Mouse (Mus musculus) liver (tissue): ENCODE results near the gene Endou.

Source experiments
- DNase-seq: peaks from one replicate; pipeline ENCODE4 v3.0.0-alpha.2; 2020; ENCODE audit warnings: mixed read lengths

Gene Endou

DNA sequence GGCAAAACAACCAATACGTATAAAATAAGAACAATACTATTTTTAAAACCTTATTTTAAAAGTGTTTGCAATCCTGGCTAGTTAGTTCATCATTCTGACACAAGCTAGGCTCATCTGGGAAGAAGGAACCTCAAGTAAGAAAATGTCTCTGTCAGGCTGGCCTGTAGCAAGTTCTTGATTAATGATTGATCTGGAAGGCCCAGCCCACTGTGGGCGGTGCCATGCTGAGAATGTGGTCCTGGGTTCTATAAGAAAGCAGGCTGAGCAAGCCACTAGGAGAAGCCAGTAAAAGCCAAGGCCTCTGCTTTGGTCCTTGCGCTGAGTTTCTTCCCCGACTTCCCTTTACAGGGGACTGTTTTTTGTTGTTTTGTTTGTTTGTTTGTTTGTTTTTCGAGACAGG, 21.4 kb upstream of the Endou start:
- DNase-seq = no peak

- DNase-seq = no peak
These were observed 20.5 kb upstream of the Endou start for GRCm38 (mm10) chr15:97751676-97752075.

DNA sequence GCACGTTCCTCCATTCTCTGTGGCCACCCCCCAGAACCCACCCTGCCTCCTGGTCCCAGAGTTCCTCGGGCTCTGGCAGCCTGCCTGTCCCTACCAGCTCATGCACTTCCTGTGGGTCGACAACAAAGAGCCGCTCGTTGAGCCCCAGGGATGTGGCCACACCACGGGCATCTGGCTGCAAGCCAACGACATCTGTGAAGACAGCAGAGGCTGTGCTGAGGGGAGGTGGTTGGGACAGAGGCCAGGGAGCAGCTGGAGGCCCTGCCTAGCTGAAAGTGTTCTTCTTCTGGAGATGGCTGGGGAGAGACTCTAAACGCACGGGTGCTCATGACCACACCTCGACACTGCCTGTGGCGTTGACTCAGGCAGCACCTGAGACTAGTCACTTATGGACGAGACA, 19.6 kb upstream of the Endou start:
- peak; percentile 69 for DNase-seq

DNA sequence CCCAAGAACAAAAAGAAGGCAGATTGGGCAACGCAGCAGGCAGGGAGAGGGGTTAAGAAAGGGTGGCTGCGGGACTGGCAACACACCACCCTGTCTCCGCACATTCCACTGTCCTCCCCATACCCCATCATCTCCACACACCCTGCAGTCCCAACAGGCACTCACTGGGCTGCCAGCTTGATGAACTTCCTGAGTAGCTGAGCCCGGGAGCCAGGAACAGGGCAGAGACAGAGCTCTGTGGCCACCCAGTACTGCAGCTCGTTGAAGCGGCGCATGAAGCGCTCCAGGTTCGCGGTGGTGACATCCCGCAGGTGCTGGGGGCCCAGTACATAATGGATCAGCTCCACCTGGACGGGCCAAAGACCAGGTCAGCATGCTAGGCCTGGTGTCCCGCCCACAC, 18.7 kb upstream of the Endou start:
- no peak for DNase-seq

DNA sequence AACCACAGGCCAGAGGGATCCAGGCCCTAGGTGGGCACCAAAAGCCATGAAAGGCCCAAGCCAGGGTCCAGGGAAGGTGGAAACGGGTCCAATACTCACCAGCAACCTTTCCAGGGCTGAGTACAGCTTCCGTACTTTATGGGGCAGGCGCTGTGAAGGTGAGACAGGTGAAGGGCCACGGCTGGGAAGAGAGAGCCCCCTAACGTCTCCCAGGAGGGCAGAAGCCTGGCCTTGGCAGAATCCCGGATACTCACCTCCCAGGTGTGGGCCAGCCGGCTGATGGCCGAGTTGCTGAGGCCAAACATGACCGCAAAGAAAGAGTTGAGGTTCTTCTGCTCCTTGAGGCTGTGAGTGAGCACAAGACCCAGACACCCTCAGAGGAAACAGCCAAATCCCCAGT, 18.3 kb upstream of the Endou start:
- no peak for DNase-seq

DNA sequence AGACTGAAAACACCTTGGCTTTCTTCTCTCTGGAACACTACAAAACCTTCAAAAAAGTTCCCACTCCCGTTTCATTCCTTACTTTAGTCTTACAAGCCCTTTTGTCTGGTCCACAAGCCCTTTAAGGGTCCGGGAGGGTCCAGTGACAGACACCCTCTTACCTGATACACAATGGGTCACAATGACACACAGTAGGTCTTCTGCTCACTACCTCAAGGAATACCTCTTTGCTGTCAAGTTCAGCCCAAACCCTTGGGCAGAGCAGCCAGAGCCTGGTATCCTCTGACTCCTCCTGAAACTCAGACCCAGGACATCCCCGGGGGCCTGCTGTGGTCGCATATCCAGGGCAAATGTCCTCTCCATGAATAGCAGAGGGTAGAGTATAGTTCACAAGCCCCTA, 17.8 kb upstream of the Endou start:
- no peak for DNase-seq

GRCm38 (mm10) chr15:97748309-97748708, 17.2 kb upstream of the Endou start:
- DNase-seq = peak; percentile 35

DNA sequence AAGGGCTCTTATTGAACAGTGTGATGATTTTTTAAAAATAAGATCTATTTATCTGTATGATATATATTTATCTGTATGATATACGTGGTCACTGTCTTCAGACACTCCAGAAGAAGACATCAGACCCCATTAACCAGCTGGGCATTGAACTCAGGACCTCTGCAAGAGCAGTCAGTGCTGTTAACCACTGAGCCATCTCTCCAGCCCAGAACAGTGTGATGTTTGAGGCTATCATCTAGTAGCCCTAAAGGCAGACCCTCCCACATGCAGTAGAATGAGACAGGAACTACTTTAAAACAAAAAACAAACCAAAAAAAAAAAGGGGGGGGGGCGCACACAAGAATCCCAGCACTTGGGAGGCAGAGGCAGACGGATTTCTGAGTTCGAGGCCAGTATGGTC, 16.3 kb upstream of the Endou start:
- DNase-seq = no peak

DNA sequence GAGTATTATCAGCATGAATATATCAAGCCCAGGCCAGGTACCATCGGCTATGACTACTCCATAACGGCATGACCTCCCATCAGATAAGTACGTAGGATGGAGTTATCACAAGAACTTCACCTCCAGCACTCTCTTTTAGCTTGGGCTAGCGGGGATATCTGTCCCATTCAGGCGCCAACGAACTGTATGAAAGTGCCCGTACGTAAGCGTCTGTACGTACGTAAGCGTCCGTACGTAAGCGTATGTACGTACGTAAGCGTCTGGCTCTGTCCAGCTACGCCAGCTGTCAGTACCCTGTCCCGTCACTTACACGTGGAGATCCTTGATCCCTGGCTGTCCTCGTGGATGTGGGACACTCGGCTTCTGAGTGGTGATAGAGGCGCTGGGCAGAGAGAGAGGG, 15.6 kb upstream of the Endou start:
- no peak for DNase-seq

- DNase-seq = no peak
These were observed 15.1 kb upstream of the Endou start for GRCm38 (mm10) chr15:97746278-97746677.

- DNase-seq = no peak
These were observed 14.2 kb upstream of the Endou start for GRCm38 (mm10) chr15:97745331-97745730.

- peak; percentile 63 for DNase-seq
These were observed 13.8 kb upstream of the Endou start for GRCm38 (mm10) chr15:97744930-97745329.

DNA sequence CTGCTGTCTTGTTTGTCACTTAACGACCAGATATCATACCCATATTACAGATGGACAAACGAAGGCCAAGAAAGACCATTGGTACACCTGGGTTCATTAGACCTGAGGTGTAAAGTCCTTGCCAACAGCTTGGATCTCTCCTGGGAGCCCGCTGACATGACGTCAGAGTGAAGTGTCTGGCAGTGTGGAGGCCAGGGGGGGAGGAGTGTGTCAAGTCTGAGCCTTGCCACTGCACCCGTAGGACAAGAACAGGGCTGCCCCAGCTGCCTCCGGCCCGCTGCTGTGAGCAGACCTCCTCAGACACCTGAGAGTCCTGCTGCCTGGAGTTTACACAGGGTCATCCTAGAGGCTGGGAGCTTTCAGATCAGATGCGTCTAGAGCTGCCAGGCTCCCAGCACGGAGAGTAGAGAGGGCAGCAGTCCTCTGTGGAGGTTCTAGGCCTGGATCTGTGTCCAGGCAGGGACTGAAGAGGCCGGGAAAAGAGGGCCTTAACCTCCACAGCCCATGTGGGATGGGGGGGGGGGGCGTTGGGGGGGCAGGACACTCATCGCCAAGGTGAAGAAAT, 12.9 kb upstream of the Endou start:
- no peak for DNase-seq

- no peak for DNase-seq
These were observed 12.1 kb upstream of the Endou start for GRCm38 (mm10) chr15:97743210-97743609.

DNA sequence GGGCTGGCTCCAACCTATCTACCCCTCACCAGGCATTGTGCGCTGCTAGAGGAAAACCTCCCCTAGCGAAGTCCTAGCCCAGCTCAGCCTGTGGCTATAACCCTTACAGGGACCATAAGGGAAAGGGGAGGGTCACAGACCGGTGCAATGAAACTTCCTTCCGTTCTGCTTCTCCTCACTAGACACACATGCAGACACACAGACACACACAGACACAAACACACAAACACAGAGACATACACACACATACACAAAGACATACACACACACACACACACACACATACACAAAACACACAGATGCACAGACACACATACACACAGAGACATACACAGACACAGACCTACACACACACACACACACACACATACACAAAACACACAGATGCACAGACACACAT, 11.5 kb upstream of the Endou start:
- DNase-seq = no peak

DNA sequence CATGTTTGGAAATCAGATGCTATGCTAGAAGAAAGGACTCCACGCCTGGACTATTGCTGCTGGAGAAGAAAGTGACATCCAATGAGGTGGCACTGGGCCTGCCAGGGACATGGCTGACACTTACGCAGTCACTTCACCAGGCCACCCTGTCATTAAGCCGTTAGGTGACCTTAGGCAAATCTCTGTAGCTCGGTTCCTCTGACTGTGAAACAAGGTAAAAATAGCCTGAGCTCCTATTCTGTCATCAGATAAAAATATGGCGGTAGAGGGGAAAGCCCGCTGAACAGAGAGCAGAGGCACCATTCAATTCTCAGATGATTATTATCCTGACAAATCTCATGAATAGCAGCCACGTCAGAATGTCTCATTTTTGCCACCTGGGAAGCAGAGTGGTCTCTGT, 10.9 kb upstream of the Endou start:
- DNase-seq = no peak

- no peak for DNase-seq
These were observed 10.5 kb upstream of the Endou start for GRCm38 (mm10) chr15:97741662-97742061.

- DNase-seq = no peak
These were observed 9.2 kb upstream of the Endou start for GRCm38 (mm10) chr15:97740283-97740732.

- DNase-seq = peak; percentile 30
These were observed 7.8 kb upstream of the Endou start for GRCm38 (mm10) chr15:97738923-97739322.

GRCm38 (mm10) chr15:97731988-97732387, 849 bp upstream of the Endou start:
- DNase-seq = no peak

- DNase-seq = no peak
These were observed 774 bp downstream of the Endou start for GRCm38 (mm10) chr15:97730365-97730764.

DNA sequence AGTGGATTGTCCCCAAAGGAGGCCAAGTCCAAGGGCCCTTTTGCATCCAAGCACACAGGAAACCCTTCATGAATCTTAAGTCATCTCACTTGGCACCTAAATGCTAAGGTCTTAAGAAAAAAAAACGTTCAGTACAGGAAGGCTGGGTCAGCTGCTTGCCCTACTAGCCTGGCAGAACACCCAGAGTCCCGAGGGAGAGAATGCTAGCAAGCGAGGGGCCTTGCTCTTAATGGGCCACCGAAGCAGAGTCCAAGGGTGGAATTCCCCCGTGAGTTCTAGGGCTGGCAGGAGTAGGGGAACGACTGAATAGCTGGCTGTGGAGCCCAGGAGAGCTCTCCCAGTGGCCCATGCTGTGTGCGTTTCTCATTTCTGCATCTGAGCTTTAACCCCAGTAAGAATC, 2.3 kb downstream of the Endou start:
- DNase-seq = no peak

DNA sequence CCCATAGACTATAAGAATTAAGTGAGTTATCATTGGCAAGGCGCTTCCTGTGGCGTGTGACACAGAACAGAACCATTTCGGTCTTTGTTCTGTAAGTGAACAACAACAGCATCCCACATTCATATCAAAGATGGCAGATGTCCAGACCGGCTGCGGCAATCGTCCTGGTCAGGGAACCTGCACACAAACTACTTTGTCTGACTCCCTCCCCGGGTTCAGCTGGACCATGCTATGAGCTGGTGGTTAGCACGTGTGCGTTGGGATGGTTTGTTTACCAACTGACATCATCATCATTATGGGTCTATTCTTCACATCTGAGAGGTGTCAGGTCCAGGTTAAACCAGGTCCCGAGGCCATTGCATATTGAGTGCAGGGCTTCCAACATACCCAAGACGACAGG, 2.7 kb downstream of the Endou start:
- DNase-seq = no peak

- no peak for DNase-seq
These were observed 3.6 kb downstream of the Endou start for GRCm38 (mm10) chr15:97727520-97727919.

DNA sequence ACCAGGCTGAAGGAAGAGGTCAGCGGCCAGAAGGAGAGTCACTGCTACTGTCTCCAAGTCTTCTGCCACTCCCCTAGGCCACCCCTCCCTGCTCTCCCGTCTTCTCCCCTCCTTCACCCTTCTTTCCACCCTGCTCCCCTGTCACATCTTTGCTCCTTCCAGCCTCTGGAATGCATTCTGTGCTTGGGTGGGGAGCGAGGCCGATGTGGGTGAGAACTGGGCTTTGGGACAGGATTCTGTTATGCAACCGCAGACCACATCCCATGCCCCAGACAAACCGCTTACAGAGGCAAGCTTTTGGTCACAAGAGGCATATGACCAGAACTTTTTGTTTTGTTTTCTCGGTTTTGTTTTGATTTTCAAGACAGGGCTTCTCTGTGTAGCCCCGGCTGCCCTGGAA, 4.1 kb downstream of the Endou start:
- no peak for DNase-seq

DNA sequence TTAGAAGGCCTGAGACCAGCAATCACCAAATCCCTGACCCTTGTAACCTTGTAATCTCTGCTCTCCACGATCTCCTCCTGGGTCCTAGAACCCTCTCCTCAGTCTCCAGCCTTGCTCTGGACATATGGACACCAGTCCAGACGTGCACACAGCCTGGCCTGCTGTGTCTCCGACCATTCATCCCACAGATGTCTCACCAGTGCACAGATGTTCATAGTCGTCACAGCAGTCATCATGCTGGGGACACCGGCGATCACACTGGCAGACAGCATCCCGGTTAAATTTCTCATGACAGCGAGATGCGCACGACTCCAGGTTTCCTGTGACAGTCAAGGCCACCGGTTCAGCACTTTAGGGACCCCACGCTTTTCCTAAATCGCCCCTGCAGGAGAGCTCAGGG, 4.8 kb downstream of the Endou start:
- no peak for DNase-seq
